Mouse (Mus musculus) adrenal gland, postnatal 25 days (tissue): ENCODE results near the gene Cfap61. TPM values are rescaled to one million over a fixed set of nuclear protein-coding genes. Genes with fewer than 3 reads are reported as not detected.

ENCODE experiments used
- DNase-seq: peaks from one replicate; pipeline ENCODE4 v3.0.0; 2021; ENCODE audit warnings: mixed read lengths
- total RNA-seq: library from RNA; stranded (reverse); gene quantifications from 2 replicates; pipeline ENCODE4 v1.2.3, GENCODE M21; 2021

Gene Cfap61
- total RNA-seq, 1 experiment from 2014 or later: 31.1 TPM

GRCm38 (mm10) chr2:146149206-146149974 is 214.8 kb downstream of the Cfap61 start:
- no peak for DNase-seq

GRCm38 (mm10) chr2:146168017-146168803 is 233.6 kb downstream of the Cfap61 start:
- DNase-seq: no peak

GRCm38 (mm10) chr2:146169492-146169891 is 234.9 kb downstream of the Cfap61 start:
- DNase-seq: no peak

GRCm38 (mm10) chr2:146172106-146172505 is 237.5 kb downstream of the Cfap61 start:
- no peak for DNase-seq

GRCm38 (mm10) chr2:146174173-146174572 is 239.6 kb downstream of the Cfap61 start:
- DNase-seq: no peak

- DNase-seq: no peak
These were observed 244.1 kb downstream of the Cfap61 start for GRCm38 (mm10) chr2:146178718-146179117.

- DNase-seq: no peak
These were observed 249.5 kb downstream of the Cfap61 start for GRCm38 (mm10) chr2:146183830-146184793.

- no peak for DNase-seq
These were observed 261.5 kb downstream of the Cfap61 start for GRCm38 (mm10) chr2:146196126-146196525.

GRCm38 (mm10) chr2:146197947-146198346 is 263.4 kb downstream of the Cfap61 start:
- no peak for DNase-seq

- no peak for DNase-seq
These were observed 276.4 kb downstream of the Cfap61 start for GRCm38 (mm10) chr2:146210968-146211367.

- DNase-seq: peak; percentile 24
These were observed 280.1 kb downstream of the Cfap61 start for GRCm38 (mm10) chr2:146214715-146215114.

GRCm38 (mm10) chr2:146216111-146217064 is 281.8 kb downstream of the Cfap61 start:
- no peak for DNase-seq

- no peak for DNase-seq
These were observed 282.8 kb downstream of the Cfap61 start for GRCm38 (mm10) chr2:146217227-146217980.

GRCm38 (mm10) chr2:146218161-146218691 is 283.6 kb downstream of the Cfap61 start:
- no peak for DNase-seq

- DNase-seq: no peak
These were observed 284.4 kb downstream of the Cfap61 start for GRCm38 (mm10) chr2:146218881-146219535.

GRCm38 (mm10) chr2:146219791-146220190 is 285.2 kb downstream of the Cfap61 start:
- no peak for DNase-seq

GRCm38 (mm10) chr2:146220591-146221075 is 286.0 kb downstream of the Cfap61 start:
- no peak for DNase-seq

- peak; percentile 47 for DNase-seq
These were observed 286.7 kb downstream of the Cfap61 start, which contains the start of gene Insm1 for GRCm38 (mm10) chr2:146221076-146221928. Gene Insm1 (plus strand): TSS chr2:146221921.
